Mouse (Mus musculus) adrenal gland, postnatal 14 days (tissue): Measurements from ENCODE around the gene Iqgap1. TPM values are rescaled to one million over a fixed set of nuclear protein-coding genes. Genes with fewer than 3 reads are reported as not detected.

Experiments
- DNase-seq: peaks from one replicate; pipeline ENCODE4 v3.0.0; 2021; ENCODE audit warnings: mixed read lengths
- total RNA-seq: library from RNA; stranded (reverse); gene quantifications from 2 replicates; pipeline ENCODE4 v1.2.3, GENCODE M21; 2021

The Iqgap1 gene
- total RNA-seq, 1 experiment from 2014 or later: 70.0 TPM

DNA sequence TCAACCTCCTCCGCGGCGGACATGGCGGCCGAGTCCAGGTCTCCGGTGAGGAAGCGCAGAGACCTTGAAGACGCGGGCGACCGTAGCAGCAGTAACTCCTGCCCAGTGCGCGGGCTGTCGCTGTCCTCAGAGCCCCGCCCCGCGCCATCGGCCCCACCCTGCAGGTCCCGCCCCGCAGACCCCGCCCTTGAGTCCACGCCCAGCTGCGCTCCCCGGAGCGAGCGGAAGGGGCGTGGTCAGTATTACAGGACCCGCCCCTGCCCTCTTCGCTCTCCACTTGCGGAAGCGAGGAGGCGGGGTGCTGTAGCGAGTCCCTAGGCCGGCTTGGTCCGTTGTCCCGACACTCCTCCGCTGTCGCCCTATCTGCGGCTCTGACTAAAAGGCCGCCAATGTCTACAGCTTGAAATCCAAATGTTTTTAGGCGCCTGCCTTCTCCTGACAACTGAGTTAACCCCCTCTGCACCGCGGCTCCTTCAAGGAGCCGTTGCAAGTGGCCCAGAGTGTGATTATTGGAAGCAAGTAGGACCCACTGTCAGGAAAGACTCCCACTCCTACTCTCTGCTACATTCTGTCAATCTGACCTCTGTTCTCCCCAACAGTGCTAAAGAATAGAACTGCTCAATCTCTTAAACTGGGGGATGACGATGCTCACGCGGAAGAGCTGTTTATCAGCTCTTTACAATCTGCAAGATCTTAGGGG lies 22.5 kb downstream of the Iqgap1 start:
- peak; percentile 98 for DNase-seq

DNA sequence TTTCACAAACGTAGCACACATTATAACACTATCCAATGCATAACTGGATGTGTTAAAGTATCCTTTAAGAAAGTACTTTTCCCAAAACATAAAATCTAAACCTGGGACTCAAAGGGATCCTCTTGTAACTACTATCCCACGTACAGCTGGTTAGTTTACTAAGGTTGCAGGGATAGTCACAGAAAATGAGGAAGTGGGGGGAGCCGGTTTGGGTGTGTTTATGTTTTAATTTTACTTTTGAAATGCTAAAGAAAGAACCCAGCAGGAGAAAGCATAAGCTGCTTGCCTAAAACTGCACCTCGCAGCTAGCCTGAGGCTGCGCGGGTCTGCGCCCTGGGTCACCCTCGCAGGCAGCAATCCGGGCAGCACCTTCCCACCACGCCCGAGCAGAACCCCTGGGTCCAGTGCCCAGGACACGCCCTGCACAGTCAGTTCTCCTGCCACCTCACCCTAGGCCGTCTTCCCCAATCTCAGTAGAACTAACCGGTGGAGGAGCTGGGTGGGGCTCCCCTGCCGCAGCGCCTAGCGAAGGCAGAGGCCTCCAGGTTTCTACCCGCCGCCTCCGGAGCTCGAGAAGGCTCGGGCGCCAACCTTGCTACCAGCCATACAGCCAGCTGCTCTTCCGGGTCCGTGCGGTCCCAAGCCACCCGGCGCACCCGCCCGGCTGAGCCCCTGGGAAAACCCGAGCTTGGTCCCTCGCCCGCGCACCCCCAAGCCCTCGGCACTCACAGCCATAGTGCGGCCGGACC lies 23.2 kb downstream of the Iqgap1 start:
- DNase-seq: no peak

DNA sequence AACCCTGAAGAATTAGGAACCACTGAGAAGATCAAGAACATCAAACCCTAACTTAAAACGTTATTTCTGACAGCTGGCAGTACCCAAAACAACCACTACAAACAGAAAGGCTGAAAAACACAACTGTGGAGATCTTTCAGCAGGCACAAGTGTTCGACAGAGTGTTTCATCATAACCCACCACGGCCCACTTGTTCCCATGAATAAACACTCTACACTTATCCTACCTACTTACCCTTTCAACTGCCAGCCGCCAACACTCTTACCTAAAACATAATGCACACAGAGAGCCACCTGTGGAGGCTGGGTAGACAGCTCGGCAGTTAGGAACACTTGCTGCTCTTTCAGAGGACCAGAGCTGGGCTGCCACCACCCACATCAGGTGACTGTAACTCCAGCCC lies 26.5 kb downstream of the Iqgap1 start:
- no peak for DNase-seq

DNA sequence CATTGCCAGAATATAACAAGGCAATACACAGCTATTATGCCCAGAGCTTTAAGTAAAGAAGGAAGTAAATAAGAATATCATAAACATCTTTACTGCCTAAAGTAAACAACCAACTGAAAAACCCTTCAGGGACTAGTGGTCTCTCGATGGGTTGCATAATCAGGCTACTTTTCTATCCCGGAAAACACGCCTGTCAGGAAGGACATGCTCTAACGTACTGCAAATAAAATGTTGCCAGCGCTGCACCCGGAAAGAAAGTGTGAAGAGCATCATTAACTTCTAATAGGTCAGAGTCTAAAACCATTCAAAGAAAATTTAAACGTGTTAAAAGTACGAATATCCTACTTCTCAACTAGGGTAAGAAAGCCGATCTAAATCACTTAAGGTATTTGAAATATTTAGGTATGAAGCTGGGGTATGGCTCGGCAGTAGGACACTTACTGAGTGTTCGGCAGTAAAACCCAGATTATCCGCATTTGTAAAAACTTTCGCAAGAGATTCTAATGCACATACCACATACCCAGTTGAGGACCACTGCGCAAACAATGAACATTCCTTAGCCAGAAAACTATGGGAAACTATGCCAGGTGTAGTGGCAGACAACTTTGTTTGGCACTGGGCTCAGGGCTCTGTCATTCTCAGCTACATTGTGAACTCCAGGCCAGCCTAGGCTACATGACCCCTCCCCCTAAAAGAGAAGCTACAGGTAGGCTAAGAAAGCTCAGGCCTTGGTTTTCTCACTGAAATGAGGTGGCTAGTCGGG lies 28.8 kb downstream of the Iqgap1 start:
- no peak for DNase-seq

DNA sequence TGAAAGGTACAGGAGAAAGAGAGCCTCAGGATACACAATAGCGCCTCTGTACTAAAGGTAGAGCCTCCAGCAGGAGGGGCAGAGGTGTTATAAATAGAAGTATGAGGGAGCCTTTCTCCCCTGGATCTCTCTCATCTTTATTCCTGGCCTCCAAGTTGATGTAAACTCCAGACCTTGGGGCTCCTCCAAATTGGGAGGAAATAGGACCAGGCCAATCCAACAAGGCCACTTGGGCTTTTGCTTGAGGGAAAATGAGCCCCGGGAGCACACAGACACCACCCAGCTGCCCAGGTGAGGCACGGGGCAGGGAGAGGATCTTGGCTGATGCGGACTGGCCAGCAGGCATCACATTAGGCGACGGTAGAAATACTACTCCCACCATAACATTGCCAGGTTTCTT lies 29.5 kb downstream of the Iqgap1 start:
- DNase-seq: no peak

DNA sequence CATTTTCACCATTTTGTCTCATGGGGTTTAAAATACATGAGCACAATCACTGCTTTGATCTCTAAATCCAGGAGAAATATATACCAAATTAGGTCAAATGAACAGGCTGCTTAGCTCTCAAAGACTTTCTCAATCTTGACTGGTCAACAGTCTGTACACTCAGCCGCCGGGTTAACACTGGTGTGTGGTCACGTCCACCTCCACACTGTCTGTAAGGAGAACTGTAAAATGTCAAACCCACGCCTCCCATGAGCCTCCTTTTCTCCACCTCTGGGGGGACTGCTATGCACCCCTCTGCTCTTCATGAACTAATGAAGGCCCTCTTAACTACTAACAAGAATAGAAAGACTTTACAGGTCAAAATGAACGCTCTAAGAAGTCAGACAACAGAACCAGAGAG lies 36.2 kb downstream of the Iqgap1 start:
- DNase-seq: no peak

DNA sequence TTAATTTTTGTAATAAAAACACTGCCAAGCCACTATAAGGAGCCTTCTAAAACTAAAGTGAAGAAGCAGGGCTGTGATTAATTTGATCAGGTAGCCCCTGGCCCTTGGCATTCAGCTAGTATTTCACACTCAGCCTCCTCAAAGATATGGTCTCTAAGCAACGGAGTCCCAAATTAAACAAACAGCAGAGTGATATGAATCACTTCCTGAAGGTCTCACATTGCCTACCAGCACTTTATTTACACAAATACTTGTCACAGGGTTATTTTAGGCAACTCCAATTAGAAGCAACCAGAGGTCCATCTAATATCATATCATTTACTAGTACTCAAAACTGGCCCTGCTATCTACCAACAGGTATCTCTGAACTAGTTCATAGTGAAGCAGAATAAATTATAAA lies 36.7 kb downstream of the Iqgap1 start:
- no peak for DNase-seq

DNA sequence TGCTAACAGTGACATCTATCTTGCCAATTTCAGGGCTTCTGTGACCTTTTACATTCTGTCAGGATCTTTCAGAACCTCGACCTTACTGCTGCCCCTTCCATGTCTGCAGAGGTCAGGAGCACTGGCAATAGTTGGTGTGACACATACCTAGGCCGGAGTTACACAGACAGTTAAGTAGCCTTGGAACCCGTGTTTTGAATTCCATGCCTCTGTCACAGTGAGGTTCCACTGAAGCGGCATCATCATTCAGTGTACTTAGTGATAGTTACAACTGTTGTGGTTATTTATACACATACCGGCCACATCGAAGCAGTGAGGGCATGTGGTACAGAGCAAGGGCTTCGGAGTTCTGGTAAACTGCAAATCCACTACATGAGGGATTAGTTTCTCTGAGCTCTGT lies 37.8 kb downstream of the Iqgap1 start:
- peak; percentile 40 for DNase-seq

DNA sequence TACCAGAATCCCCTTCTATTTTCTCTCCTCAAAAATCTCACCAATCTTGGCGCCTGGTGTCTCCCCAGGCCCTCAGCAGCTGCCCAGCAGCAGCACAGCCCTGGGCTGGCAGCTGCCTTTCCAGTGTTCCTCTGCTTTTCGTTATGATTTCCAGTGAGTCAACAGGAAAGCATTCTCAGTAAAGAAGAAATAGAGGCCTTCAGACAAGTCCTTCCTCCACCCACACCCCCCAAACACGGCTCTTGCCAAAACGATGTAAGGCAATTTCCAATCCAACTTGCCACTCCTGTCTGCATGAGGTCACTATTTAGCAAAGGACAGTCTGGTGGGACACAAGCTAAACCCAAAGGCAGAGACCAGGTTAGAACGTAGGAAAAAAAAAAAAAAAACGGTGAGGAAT lies 39.0 kb downstream of the Iqgap1 start:
- DNase-seq: peak; percentile 66

DNA sequence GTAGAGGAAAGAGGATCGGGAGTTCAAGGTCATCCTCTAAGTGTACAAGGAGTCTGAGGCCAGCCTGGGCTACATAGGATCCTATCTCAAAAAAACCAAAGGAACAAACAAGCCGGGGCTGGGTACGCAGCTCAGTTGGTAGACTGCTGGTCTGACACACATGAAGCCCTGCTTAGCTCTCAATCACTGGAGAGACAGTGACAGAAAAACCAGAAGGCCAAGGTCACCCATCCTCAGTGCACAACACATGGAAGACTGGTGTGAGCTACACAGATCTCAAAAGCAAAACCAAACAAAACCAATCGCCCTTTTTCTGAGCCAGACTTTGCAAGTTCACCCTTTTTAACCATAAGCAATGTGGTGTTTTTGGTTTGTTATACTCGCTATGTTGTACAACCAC lies 41.9 kb downstream of the Iqgap1 start:
- peak; percentile 53 for DNase-seq

DNA sequence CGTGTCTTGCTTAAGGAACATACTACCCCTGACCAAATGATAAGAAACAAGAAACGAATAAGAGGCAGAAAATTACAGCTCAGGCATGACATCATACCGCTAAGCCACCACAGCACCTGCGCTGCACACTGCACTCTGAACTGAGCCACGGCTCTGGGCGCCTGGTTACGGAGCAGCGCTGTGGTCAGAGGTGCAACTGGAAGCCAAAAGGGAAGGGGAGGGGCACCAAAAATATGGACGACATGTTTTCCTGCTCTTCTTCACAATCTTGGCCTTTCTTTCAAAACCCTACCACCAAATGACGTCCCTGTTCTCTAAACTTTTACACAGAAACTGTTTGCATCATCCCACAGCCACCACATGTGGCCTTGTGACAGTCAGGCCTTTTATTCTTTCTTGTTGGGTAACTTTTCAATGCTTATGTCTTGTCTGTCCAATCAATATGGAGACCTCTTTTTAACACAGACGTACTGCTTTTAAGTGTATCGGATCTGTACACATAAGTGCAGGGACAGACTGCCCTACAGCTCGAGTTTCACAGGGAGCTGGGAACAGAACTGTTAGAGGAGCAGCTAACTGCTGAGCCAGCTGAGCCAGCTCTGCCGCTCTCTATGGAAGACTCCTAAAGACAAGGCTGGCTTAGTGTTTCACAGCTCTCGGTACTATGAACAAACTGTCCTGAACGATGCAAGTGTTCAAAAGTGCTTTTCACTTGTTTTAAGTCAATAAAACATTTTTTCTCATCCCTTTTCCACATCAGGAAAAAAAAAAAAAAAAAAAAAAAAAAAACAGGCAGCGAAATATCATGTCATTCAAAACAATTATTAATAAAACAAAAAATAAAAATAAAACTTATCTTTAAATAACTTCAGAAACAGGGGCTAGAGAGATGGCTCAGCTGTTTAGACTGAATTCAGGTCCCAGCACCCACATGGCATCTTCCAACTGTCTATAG lies 43.3 kb downstream of the Iqgap1 start:
- DNase-seq: peak; percentile 23

DNA sequence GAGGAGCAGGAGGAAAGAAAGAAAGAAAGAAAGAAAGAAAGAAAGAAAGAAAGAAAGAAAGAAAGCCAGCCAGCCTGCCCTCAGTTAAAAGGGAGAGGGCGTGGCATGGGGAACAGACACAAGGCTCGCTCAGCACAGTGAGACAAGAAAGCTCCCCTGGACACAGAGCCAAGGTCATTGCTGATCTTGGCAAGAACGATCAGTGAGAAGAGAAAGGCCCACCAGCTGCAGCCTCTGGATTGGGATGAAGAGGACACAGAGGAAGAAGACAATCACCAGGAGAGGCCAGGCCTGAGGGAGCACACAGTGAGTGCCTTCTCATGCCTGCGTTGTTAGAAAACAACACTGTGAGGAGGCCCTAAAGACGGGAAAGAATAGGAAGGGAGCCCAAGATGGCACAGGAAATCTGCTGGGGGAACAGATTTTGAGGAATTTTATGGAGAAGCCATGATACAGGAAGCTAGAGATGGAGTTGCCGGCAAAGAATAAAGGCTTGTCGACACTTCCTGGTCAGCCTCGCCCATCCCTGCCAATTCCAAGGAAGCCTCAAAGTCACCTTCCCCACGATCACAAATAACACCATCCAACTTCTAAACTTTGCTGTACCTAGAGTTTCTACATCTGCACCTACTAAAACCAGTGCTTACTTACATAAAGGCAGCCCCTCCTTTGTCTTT lies 44.2 kb downstream of the Iqgap1 start:
- peak; percentile 60 for DNase-seq

DNA sequence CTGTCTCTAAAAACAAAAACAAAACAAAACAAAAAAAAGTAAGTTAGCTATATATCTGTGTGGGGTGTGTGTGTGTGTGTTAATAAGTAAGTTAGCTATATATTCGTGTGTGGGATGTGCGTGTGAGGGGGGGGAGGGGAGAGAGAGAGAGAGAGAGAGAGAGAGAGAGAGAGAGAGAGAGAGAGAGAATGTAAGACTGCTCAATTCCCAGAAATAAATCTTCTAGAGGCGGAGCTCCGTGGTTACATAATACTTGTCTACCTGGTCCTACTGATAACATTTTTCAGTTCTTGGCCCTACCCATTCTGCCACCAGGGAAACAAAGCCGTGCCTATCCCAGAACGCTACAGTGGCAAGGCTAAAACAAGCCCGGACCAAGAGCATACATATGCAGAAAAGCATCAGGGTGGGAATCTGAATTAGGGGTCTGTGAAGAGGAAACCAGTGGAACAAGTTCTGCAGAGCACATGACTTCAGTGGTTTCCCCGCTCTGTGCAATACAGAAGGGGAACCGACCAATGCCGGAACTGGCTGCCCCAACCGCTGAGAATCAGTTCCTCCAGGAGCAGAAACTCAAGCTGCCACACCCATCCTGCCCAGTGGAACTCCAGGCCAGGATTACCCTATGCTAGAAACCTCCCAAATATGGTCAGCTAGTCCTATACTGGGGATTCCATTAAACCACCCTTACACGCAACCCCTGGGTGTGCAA lies 46.7 kb downstream of the Iqgap1 start:
- DNase-seq: peak; percentile 49

DNA sequence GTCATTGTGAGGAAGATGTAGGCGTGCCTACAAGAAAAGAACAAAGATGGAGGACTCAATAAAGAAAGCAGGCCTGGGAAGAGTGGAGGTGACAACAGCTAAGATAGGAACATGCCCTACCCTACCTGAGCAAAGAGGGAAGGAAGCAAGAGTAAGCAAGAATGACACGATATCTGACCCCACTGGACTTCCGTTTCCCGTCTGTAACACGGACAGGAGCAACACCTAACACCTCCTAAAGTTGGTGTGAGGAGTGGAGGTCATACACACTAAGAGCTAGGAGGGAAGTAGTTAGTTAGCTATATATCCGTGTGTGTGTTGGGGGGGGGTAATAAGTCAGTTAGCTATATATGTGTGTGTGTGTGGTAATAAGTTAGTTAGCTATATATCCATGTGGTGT lies 47.4 kb downstream of the Iqgap1 start:
- DNase-seq: no peak

DNA sequence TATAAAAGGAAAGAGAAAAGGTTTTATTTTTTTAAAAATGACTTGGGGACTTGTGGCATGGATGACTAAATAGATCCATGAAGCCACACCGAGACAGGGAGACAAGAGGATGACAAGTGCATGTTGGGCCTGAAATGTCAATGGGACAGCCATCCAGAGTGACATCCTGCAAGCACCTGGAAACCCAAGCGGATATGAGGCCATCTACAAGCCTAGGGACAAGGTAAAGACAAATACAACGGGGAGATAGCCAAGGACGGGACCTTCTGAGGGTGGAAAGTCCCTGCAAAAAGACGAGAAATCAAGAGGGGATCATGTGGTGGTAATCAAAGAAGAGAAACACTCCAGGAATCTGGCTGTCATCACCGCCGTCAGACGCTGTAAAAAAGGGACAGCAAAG lies 48.6 kb downstream of the Iqgap1 start:
- no peak for DNase-seq

DNA sequence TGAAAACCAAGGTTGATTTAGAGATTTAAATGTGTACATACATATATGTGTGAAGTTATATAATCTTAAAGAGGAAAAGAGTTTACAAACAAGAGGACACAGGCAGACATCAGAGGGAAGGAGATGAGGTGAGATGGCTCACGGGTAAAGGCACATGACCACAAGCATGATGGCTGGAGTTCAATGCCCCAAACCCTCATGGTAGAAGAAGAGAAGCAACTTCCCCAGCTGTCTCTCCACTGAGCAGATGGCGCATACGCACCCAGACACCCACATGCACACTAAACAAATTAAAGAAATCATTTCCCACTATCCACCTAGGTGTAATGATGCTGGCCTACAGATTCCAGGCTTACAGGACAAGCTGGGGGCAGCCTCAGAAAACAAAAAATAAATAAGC lies 49.7 kb downstream of the Iqgap1 start:
- no peak for DNase-seq

DNA sequence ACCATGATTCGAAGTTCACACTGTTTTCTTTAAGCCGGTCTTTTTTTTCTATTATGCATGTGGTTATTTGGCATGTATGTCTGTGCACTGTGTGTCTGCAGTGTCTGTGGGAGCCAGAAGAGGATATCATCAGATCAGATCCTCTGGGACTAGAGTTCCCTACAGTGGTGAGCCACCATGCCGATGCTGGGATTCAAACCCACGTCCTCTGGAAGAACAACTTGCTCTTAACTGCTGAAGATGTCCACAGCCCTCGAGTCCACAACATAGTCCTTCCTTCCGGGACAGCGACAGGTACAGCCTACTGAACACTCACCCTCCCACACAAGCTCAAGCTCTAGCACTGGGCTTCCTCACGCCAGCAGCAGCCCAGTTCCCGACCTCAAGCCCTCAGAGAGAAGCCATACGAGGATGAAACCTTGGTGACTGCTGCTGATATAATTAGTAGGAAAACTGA lies 50.3 kb downstream of the Iqgap1 start:
- DNase-seq: no peak

DNA sequence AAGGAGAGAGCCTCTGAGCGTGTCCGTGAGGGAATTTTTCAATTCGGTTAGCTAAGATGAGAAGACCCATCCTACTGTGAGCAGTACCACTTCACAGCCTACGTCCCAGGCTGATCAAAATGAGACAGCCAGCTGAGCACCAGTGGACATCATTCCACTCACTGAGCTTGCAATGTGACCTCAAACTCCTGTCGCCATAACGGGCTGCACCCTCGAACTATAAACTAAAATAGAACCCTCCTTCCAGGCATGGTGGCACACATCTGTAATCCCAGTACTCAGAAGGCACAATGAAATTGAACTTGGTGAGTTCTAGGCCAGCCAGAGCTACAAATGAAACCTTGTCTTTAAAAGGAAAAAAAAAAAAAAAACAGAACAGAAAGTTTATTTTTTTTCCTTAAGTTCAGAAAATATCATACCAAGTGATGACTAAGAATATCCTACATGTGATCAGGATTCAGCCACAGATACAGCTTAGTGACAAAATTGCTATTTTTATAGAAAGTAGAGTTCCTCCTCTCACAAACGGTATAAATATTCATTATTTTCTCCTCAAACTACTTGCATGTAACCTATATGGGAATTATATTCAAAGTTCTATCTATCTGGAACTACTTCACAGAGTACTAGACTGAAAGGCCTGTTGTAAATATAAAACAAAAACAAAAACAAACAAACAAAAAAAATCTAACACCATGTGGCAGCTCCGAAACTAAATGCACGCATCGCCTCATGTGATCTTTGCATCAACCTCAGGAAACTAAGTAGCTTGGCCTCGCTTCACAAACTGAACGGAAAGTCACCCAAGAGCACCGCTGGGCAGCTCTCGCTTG lies 50.9 kb downstream of the Iqgap1 start:
- no peak for DNase-seq

DNA sequence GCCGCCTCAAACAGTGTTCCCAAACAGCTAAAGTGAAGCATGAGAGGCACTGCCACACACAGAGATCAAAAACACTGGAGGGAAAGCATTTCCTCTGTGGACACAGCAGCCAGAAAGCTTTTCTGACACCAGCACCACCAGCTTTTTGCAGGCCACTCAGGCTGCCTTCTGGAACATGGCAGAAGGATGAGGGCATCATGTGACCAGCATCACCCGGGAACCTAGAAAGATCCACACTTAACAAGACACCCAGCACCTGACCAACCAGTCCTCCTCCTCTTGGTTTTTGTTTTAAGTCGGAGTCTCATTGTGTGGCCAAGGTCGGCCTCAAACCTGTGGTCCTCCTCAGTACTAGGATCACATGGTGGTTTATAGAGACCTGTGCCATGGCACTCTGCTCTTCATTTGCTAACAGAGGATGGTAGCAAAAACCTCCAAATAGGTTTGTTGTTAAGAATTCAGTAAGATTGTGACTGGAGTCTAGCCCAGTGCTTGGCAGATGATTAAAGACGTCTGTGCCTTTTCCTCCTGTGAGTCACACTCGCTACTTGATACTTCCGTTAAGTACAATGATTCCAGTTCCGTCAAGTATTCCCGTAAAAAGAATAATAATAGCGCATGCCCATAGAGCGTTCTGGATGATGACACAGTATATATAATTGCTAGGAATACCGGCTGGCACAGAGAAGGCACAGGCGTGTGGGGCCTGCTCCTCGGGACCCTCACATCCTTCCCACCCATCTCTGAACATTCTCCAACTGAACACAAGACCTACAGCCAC lies 51.8 kb downstream of the Iqgap1 start:
- DNase-seq: peak; percentile 45
